Mouse (Mus musculus): ENCODE measurements at regions not wholly inside any gene's neighbourhood (a gene's known extent, or its start where the extent isn't known, plus 50 kb on each side); places are given as distances from the start of the nearest gene placed in this dataset.
"Not testable (repeated sequence)": the region's sequence is repeated elsewhere in the genome, so short reads cannot be mapped to it uniquely, and the experiment has no call there.

GRCm38 (mm10) chr4:23341240-23341639 lies 853.1 kb upstream of the Pou3f2 start:
- DNase-seq (ENCODE audit: low spot score) = no peak
- no peaks in the 10 kb centered on the region for H3K9me3 ChIP-seq
- H3K4me1 ChIP-seq = no peaks in the 10 kb centered on the region
- H3K27ac ChIP-seq (replicated peaks) = no peak overlapping the region
- H3K36me3 ChIP-seq (replicated peaks) = no peaks in the 10 kb centered on the region
- H3K4me3 ChIP-seq = no peak overlapping the region
- H3K27me3 ChIP-seq (replicated peaks; ENCODE audit: low read depth, poor library complexity, severe bottlenecking) = no peaks in the 10 kb centered on the region
- WGBS = 73% methylated on average over 8 of the region's 8 CpGs

GRCm38 (mm10) chr4:23338481-23338880 lies 850.3 kb upstream of the Pou3f2 start:
- no peaks in the 10 kb centered on the region for H3K9me3 ChIP-seq
- no peaks in the 10 kb centered on the region for H3K27me3 ChIP-seq (replicated peaks; ENCODE audit: low read depth, poor library complexity, severe bottlenecking)
- H3K27ac ChIP-seq (replicated peaks) = no peak overlapping the region
- H3K36me3 ChIP-seq (replicated peaks) = no peaks in the 10 kb centered on the region
- no peak for DNase-seq (ENCODE audit: low spot score)
- WGBS = 80% methylated on average over 5 of the region's 5 CpGs
- no peak overlapping the region for H3K4me3 ChIP-seq
- H3K4me1 ChIP-seq = no peaks in the 10 kb centered on the region

- 22% methylated on average over 2 of the region's 2 CpGs for WGBS
- Histone ChIP-seq H3K36me3 (replicated peaks) (no peaks in the 10 kb centered on the region), H3K9me3 (no peaks in the 10 kb centered on the region), H3K27ac (replicated peaks) (no peak overlapping the region), H3K4me1 (no peaks in the 10 kb centered on the region), H3K4me3 (no peak overlapping the region), H3K27me3 (replicated peaks; ENCODE audit: low read depth, poor library complexity, severe bottlenecking) (no peaks in the 10 kb centered on the region)
- no peak for DNase-seq (ENCODE audit: low spot score)
Observed at GRCm38 (mm10) chr4:23300617-23301016, 812.5 kb upstream of the Pou3f2 start.

GRCm38 (mm10) chr4:23280087-23280486 lies 791.9 kb upstream of the Pou3f2 start:
- WGBS = 87% methylated on average over 6 of the region's 6 CpGs

GRCm38 (mm10) chr4:23275203-23275602 lies 787.0 kb upstream of the Pou3f2 start:
- Histone ChIP-seq H3K4me3 (no peak overlapping the region), H3K4me1 (no peaks in the 10 kb centered on the region), H3K9me3 (no peaks in the 10 kb centered on the region), H3K36me3 (replicated peaks) (no peaks in the 10 kb centered on the region), H3K27ac (replicated peaks) (no peak overlapping the region), H3K27me3 (replicated peaks; ENCODE audit: low read depth, poor library complexity, severe bottlenecking) (no peaks in the 10 kb centered on the region)
- no peak for DNase-seq (ENCODE audit: low spot score)
- WGBS = 84% methylated on average over 5 of the region's 5 CpGs

More at GRCm38 (mm10) chr4:23280087-23280486, 791.9 kb upstream of the Pou3f2 start:
- Histone ChIP-seq H3K36me3 (replicated peaks) (no peaks in the 10 kb centered on the region), H3K4me1 (no peaks in the 10 kb centered on the region), H3K9me3 (no peaks in the 10 kb centered on the region), H3K4me3 (no peak overlapping the region), H3K27me3 (replicated peaks; ENCODE audit: low read depth, poor library complexity, severe bottlenecking) (no peaks in the 10 kb centered on the region), H3K27ac (replicated peaks) (no peak overlapping the region)
- no peak for DNase-seq (ENCODE audit: low spot score)

- Histone ChIP-seq H3K9me3 (no peaks in the 10 kb centered on the region), H3K36me3 (replicated peaks) (no peaks in the 10 kb centered on the region)
- DNase-seq (ENCODE audit: low spot score) = no peak
Observed at GRCm38 (mm10) chr4:23271947-23272346, 783.8 kb upstream of the Pou3f2 start.

GRCm38 (mm10) chr4:23260371-23260770 lies 772.2 kb upstream of the Pou3f2 start:
- H3K4me3 ChIP-seq = no peak overlapping the region
- no peak overlapping the region for H3K27ac ChIP-seq (replicated peaks)
- 95% methylated on average over 4 of the region's 4 CpGs for WGBS
- H3K4me1 ChIP-seq = no peaks in the 10 kb centered on the region
- H3K36me3 ChIP-seq (replicated peaks) = no peaks in the 10 kb centered on the region
- no peak for DNase-seq (ENCODE audit: low spot score)
- no peaks in the 10 kb centered on the region for H3K27me3 ChIP-seq (replicated peaks; ENCODE audit: low read depth, poor library complexity, severe bottlenecking)
- peaks cover 17% of the 10 kb centered on the region; the same call in 1 of the 2 replicates for H3K9me3 ChIP-seq

More at GRCm38 (mm10) chr4:23271947-23272346, 783.8 kb upstream of the Pou3f2 start:
- Histone ChIP-seq H3K4me1 (no peaks in the 10 kb centered on the region), H3K27me3 (replicated peaks; ENCODE audit: low read depth, poor library complexity, severe bottlenecking) (no peaks in the 10 kb centered on the region), H3K27ac (replicated peaks) (no peak overlapping the region), H3K4me3 (no peak overlapping the region)

GRCm38 (mm10) chr4:23234960-23235359 lies 746.8 kb upstream of the Pou3f2 start:
- Histone ChIP-seq H3K4me1 (no peaks in the 10 kb centered on the region), H3K9me3 (no peaks in the 10 kb centered on the region), H3K27me3 (replicated peaks; ENCODE audit: low read depth, poor library complexity, severe bottlenecking) (no peaks in the 10 kb centered on the region), H3K4me3 (no peak overlapping the region), H3K36me3 (replicated peaks) (no peaks in the 10 kb centered on the region), H3K27ac (replicated peaks) (no peak overlapping the region)
- DNase-seq (ENCODE audit: low spot score) = no peak
- 45% methylated on average over 1 of the region's 1 CpGs for WGBS

- H3K4me1 ChIP-seq; H3K4me3 ChIP-seq; H3K36me3 ChIP-seq (replicated peaks); H3K27ac ChIP-seq (replicated peaks); DNase-seq (ENCODE audit: low spot score); H3K9me3 ChIP-seq; H3K27me3 ChIP-seq (replicated peaks; ENCODE audit: low read depth, poor library complexity, severe bottlenecking): not testable (repeated sequence)
- WGBS = 87% methylated on average over 1 of the region's 1 CpGs
Observed at GRCm38 (mm10) chr4:23194756-23195155, 706.6 kb upstream of the Pou3f2 start.

GRCm38 (mm10) chr4:23193384-23194135 lies 705.4 kb upstream of the Pou3f2 start:
- Histone ChIP-seq H3K27ac (replicated peaks) (no peak overlapping the region), H3K9me3 (no peaks in the 10 kb centered on the region), H3K27me3 (replicated peaks; ENCODE audit: low read depth, poor library complexity, severe bottlenecking) (no peaks in the 10 kb centered on the region), H3K4me3 (no peak overlapping the region), H3K4me1 (no peaks in the 10 kb centered on the region), H3K36me3 (replicated peaks) (no peaks in the 10 kb centered on the region)
- 66% methylated on average over 6 of the region's 6 CpGs for WGBS
- DNase-seq (ENCODE audit: low spot score) = no peak

- no peaks in the 10 kb centered on the region for H3K4me1 ChIP-seq
- no peak for DNase-seq (ENCODE audit: low spot score)
- H3K27ac ChIP-seq (replicated peaks) = no peak overlapping the region
- WGBS = 79% methylated on average over 1 of the region's 1 CpGs
- H3K9me3 ChIP-seq = no peaks in the 10 kb centered on the region
- H3K27me3 ChIP-seq (replicated peaks; ENCODE audit: low read depth, poor library complexity, severe bottlenecking) = no peaks in the 10 kb centered on the region
- H3K4me3 ChIP-seq = no peak overlapping the region
- H3K36me3 ChIP-seq (replicated peaks) = no peaks in the 10 kb centered on the region
Observed at GRCm38 (mm10) chr4:23173811-23174210, 685.6 kb upstream of the Pou3f2 start.

- H3K9me3 ChIP-seq = no peaks in the 10 kb centered on the region
- no peak for DNase-seq (ENCODE audit: low spot score)
Observed at GRCm38 (mm10) chr4:23173330-23173729, 685.2 kb upstream of the Pou3f2 start.

GRCm38 (mm10) chr4:23148097-23148849 lies 660.1 kb upstream of the Pou3f2 start:
- 81% methylated on average over 3 of the region's 3 CpGs for WGBS
- no peak overlapping the region for H3K27ac ChIP-seq (replicated peaks)
- no peaks in the 10 kb centered on the region for H3K36me3 ChIP-seq (replicated peaks)
- no peak overlapping the region for H3K4me3 ChIP-seq
- no peaks in the 10 kb centered on the region for H3K27me3 ChIP-seq (replicated peaks; ENCODE audit: low read depth, poor library complexity, severe bottlenecking)
- DNase-seq (ENCODE audit: low spot score) = no peak
- no peaks in the 10 kb centered on the region for H3K9me3 ChIP-seq
- H3K4me1 ChIP-seq = no peaks in the 10 kb centered on the region

More at GRCm38 (mm10) chr4:23173330-23173729, 685.2 kb upstream of the Pou3f2 start:
- H3K27me3 ChIP-seq (replicated peaks; ENCODE audit: low read depth, poor library complexity, severe bottlenecking) = no peaks in the 10 kb centered on the region
- 66% methylated on average over 4 of the region's 4 CpGs for WGBS
- no peaks in the 10 kb centered on the region for H3K36me3 ChIP-seq (replicated peaks)
- no peak overlapping the region for H3K27ac ChIP-seq (replicated peaks)
- H3K4me1 ChIP-seq = no peaks in the 10 kb centered on the region
- H3K4me3 ChIP-seq = no peak overlapping the region
